Mouse (Mus musculus): ENCODE data around the gene Foxa2. TPM values are rescaled to one million over a fixed set of nuclear protein-coding genes. Genes with fewer than 3 reads are reported as not detected.

Foxa2 gene
- not detected in 2 replicates for polyA plus RNA-seq (2012; ENCODE audit: insufficient read depth, insufficient read length, low replicate concordance, missing spikeins)

DNA sequence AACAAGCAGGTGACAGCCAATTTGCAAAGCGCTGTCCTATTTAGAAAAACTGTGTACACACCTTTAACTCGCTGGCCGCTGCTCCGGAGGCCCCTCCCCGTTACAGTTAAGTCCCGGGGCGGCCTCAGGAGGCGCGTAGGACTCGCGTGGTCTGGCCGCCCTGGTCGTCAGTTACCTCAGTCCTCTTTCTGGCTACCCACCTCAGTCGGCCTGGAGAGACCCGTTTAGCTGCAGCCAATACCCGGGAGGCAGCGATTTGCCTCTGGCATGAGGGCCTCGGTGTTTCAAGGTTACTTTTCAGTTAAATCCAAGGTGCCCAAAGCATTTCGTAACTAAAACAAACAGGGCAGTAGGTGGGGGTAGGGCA is at the start of gene Foxa2:
Gene Foxa2 (minus strand): TSS at position 171 of the 367 bp plus-strand sequence.
- no peak for TF ChIP-seq CTCF (IDR thresholded peaks at IDR 0.05; ENCODE audit: insufficient read depth, low read depth, low read length)
- TF ChIP-seq POLR2A (IDR thresholded peaks at IDR 0.05; ENCODE audit: insufficient read depth, low read depth, low read length): no peak
- H3K4me3 ChIP-seq (ENCODE audit: insufficient read depth, low read depth, low read length): no peak within 1 kb of the TSS
- peaks cover 15% of the 10 kb centered on the region for H3K4me1 ChIP-seq (ENCODE audit: control insufficient read depth, insufficient read depth, low read length)
- H3K27ac ChIP-seq (ENCODE audit: insufficient read depth, low read depth, low read length): no peak within 1 kb of the TSS
- WGBS: 3% methylated on average over 19 of the region's 19 CpGs

GRCm38 (mm10) chr2:148092089-148092488 is 45.3 kb upstream of the Foxa2 start:
- Histone ChIP-seq H3K4me1 (ENCODE audit: control insufficient read depth, insufficient read depth, low read length) (no peaks in the 10 kb centered on the region), H3K27ac (ENCODE audit: insufficient read depth, low read depth, low read length) (no peak overlapping the region)
- 88% methylated on average over 2 of the region's 2 CpGs for WGBS

GRCm38 (mm10) chr2:148091657-148092056 is 44.9 kb upstream of the Foxa2 start:
- H3K4me3 ChIP-seq (ENCODE audit: insufficient read depth, low read depth, low read length): no peak overlapping the region
- WGBS: 86% methylated on average over 6 of the region's 6 CpGs
- H3K27ac ChIP-seq (ENCODE audit: insufficient read depth, low read depth, low read length): no peak overlapping the region
- TF ChIP-seq CTCF (IDR thresholded peaks at IDR 0.05; ENCODE audit: insufficient read depth, low read depth, low read length): no peak
- no peak for TF ChIP-seq POLR2A (IDR thresholded peaks at IDR 0.05; ENCODE audit: insufficient read depth, low read depth, low read length)
- no peaks in the 10 kb centered on the region for H3K4me1 ChIP-seq (ENCODE audit: control insufficient read depth, insufficient read depth, low read length)

More at GRCm38 (mm10) chr2:148092089-148092488, 45.3 kb upstream of the Foxa2 start:
- TF ChIP-seq POLR2A (IDR thresholded peaks at IDR 0.05; ENCODE audit: insufficient read depth, low read depth, low read length) (no peak), CTCF (IDR thresholded peaks at IDR 0.05; ENCODE audit: insufficient read depth, low read depth, low read length) (no peak)
- H3K4me3 ChIP-seq (ENCODE audit: insufficient read depth, low read depth, low read length): no peak overlapping the region

GRCm38 (mm10) chr2:148090071-148090470 is 43.3 kb upstream of the Foxa2 start:
- H3K4me3 ChIP-seq (ENCODE audit: insufficient read depth, low read depth, low read length): no peak overlapping the region
- no peak for TF ChIP-seq POLR2A (IDR thresholded peaks at IDR 0.05; ENCODE audit: insufficient read depth, low read depth, low read length)
- TF ChIP-seq CTCF (IDR thresholded peaks at IDR 0.05; ENCODE audit: insufficient read depth, low read depth, low read length): no peak

DNA sequence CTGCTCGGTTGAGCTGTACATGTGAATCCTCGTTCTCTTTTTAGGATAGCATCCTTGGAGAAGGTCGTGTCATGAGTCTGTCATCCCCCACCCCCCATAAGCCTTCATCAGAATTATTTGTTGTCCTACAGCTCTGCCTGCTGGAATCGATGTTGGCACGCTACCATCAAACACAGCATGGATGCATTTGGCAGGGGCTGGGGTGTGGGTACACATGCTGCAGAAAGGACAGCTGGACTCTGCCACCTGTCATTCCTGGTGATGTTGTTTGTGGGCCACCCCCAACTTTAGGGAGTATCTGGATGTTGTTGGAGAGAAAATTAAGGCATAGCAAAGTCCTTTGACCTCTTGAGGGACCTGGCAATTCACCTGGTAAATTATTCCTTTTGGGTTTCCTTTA is 38.8 kb upstream of the Foxa2 start:
- TF ChIP-seq CTCF (IDR thresholded peaks at IDR 0.05; ENCODE audit: insufficient read depth, low read depth, low read length) (no peak), POLR2A (IDR thresholded peaks at IDR 0.05; ENCODE audit: insufficient read depth, low read depth, low read length) (no peak)
- no peak overlapping the region for H3K4me3 ChIP-seq (ENCODE audit: insufficient read depth, low read depth, low read length)
- 73% methylated on average over 5 of the region's 5 CpGs for WGBS

More at GRCm38 (mm10) chr2:148090071-148090470, 43.3 kb upstream of the Foxa2 start:
- WGBS: 84% methylated on average over 2 of the region's 2 CpGs
- H3K4me1 ChIP-seq (ENCODE audit: control insufficient read depth, insufficient read depth, low read length): no peaks in the 10 kb centered on the region
- H3K27ac ChIP-seq (ENCODE audit: insufficient read depth, low read depth, low read length): no peak overlapping the region

DNA sequence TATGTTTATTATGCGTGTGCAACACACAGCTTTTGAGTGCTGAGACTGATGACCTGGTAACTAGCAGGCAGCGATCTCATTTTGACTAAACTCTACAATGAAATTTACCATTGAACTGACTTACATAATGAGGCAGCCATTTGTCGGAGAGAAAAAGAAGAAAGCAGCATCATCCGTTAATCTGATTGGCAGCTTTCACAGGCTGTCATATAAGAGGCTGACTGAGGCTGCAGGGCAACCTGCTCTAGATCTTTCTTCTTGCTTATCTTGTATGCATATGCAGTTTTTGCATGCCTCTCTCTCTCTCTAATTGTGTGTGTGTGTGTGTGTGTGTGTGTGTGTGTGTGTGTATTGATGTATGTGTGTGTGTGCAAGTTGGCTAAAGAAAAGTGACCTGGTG is 38.4 kb upstream of the Foxa2 start:
- 71% methylated on average over 4 of the region's 4 CpGs for WGBS
- TF ChIP-seq POLR2A (IDR thresholded peaks at IDR 0.05; ENCODE audit: insufficient read depth, low read depth, low read length): no peak
- TF ChIP-seq CTCF (IDR thresholded peaks at IDR 0.05; ENCODE audit: insufficient read depth, low read depth, low read length): no peak
- Histone ChIP-seq H3K4me1 (ENCODE audit: control insufficient read depth, insufficient read depth, low read length) (no peaks in the 10 kb centered on the region), H3K27ac (ENCODE audit: insufficient read depth, low read depth, low read length) (no peak overlapping the region), H3K4me3 (ENCODE audit: insufficient read depth, low read depth, low read length) (no peak overlapping the region)

More for the DNA sequence above, 38.8 kb upstream of the Foxa2 start:
- Histone ChIP-seq H3K27ac (ENCODE audit: insufficient read depth, low read depth, low read length) (no peak overlapping the region), H3K4me1 (ENCODE audit: control insufficient read depth, insufficient read depth, low read length) (no peaks in the 10 kb centered on the region)

DNA sequence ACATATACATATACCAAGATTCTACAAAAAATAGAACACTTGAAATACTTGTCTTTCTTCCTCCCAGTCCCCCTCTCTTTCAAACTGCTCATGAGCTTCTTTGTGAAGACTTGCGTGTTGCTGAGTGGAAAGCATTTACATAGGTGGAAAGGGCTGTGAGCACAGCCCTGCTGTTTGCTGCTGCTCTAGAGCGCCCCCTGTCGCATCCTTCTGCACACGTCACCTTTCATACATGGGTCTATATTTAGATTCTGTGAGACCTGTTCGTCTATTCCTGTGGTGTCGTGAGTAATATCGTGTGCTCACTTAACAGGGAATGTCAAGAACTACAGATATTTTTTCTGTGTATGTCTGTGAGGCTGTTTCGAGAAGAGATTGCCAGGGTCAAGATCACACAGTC is 35.5 kb upstream of the Foxa2 start:
- 20% methylated on average over 8 of the region's 8 CpGs for WGBS
- no peaks in the 10 kb centered on the region for H3K4me1 ChIP-seq (ENCODE audit: control insufficient read depth, insufficient read depth, low read length)
- H3K27ac ChIP-seq (ENCODE audit: insufficient read depth, low read depth, low read length): no peak overlapping the region
- H3K4me3 ChIP-seq (ENCODE audit: insufficient read depth, low read depth, low read length): no peak overlapping the region
- TF ChIP-seq POLR2A (IDR thresholded peaks at IDR 0.05; ENCODE audit: insufficient read depth, low read depth, low read length) (no peak), CTCF (IDR thresholded peaks at IDR 0.05; ENCODE audit: insufficient read depth, low read depth, low read length) (no peak)

DNA sequence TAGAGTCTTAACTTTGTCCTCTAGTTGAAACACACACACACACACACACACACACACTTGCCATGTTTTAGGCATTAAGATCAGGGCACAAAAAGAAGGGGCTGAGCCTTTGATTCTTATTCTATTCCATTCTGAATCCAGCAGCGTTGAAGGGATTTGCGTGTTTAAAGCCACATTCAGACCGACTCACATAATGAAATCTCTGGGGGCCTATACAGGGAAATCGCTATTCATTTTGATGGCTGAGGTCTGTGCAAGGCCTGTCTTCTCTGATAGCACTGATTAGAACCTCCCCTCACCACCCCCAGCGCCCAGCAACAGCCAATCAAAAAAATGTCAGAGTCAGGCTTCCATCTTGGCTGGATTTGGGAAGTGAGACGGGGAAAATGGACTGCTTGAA is 13.9 kb upstream of the Foxa2 start:
- no peak overlapping the region for H3K27ac ChIP-seq (ENCODE audit: insufficient read depth, low read depth, low read length)
- 36% methylated on average over 6 of the region's 6 CpGs for WGBS
- no peaks in the 10 kb centered on the region for H3K4me1 ChIP-seq (ENCODE audit: control insufficient read depth, insufficient read depth, low read length)
- TF ChIP-seq CTCF (IDR thresholded peaks at IDR 0.05; ENCODE audit: insufficient read depth, low read depth, low read length) (no peak), POLR2A (IDR thresholded peaks at IDR 0.05; ENCODE audit: insufficient read depth, low read depth, low read length) (no peak)
- H3K4me3 ChIP-seq (ENCODE audit: insufficient read depth, low read depth, low read length): no peak overlapping the region

DNA sequence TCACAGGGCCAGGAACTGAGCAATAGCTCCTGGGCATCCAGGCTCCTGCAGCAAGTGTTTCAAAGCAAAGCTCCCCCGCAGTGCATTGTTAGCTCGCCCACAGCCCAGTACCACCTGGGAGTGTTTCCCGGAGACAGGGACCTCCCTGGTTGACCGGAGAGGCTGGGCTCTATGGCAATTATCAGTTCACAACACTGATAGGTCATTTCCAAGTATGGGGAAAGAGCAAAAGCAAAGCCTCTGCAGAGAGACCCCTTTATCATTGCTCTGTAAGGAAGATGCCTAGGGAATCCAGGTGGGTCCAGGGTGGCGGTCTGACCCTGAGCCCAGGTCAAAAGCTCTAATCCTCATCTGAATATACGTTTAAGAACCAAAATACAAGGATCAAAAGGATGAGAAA is 6.6 kb upstream of the Foxa2 start:
- Histone ChIP-seq H3K4me3 (ENCODE audit: insufficient read depth, low read depth, low read length) (no peak overlapping the region), H3K27ac (ENCODE audit: insufficient read depth, low read depth, low read length) (no peak overlapping the region), H3K4me1 (ENCODE audit: control insufficient read depth, insufficient read depth, low read length) (no peaks in the 10 kb centered on the region)
- no peak for TF ChIP-seq CTCF (IDR thresholded peaks at IDR 0.05; ENCODE audit: insufficient read depth, low read depth, low read length)
- TF ChIP-seq POLR2A (IDR thresholded peaks at IDR 0.05; ENCODE audit: insufficient read depth, low read depth, low read length): no peak
- 10% methylated on average over 6 of the region's 6 CpGs for WGBS
